Mouse (Mus musculus): ENCODE measurements around the gene Grik3.

Gene Grik3

DNA sequence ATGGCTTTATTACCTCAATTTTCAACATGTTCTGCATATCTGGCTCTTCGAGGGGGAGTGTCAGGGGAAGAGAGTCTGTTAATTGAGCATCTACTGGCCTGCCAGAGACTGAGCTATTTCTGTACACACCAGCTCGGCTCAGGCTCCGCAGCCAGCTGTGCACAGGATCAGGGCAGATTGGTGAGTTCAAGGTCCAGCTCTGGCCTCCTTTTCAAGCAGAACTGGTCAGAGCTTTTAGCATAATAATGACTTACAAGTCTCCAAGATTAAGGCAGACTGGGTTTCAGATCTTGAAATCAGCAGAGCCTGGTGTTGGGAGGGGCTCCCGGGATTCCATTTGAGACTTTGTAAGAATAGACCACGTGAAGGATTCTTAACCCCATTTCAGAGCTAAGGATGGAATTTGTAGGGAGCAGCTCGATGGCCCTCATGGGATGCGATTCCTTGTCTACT lies 55.3 kb downstream of the Grik3 start:
- no peak for DNase-seq (ENCODE audit: low spot score)

DNA sequence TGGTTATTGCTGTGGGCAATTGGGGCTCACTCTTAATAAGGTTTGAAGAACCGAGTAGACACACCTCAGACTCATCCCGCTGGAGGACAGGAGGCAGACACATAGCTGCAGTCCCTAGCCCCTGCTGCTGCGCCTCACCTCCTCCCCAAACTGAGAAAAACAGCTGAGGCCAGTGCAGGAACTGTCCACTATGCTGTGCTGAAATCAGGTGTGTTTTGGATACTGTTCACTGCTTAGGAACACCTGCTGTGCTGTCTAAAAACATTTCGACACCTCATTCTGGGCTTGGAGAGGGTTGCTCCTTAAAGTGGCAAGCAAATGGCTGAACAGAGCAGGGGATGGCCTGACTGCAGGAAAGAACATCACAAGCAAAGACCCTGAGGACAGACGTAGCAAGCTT lies 57.7 kb downstream of the Grik3 start:
- no peak for DNase-seq (ENCODE audit: low spot score)

DNA sequence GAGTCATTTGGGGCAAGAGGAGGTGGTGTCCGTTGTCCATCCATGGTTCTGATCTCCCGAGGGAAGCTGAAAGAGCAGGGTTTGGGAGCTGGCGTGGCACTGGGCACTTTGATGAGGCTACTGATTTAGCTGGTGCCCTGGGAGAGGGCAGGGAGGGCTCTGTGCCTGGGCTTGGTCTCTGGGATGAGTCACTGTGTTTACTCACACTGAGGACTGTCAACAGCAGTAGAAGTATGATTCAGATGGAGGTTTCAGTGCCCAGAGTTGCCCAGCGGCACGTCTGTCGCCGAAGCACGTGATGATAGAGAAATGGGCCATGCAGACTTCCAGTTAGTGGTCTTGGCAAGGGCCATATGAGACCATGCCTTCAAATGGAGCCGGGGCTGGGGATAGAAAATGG lies 63.3 kb downstream of the Grik3 start:
- no peak for DNase-seq (ENCODE audit: low spot score)

DNA sequence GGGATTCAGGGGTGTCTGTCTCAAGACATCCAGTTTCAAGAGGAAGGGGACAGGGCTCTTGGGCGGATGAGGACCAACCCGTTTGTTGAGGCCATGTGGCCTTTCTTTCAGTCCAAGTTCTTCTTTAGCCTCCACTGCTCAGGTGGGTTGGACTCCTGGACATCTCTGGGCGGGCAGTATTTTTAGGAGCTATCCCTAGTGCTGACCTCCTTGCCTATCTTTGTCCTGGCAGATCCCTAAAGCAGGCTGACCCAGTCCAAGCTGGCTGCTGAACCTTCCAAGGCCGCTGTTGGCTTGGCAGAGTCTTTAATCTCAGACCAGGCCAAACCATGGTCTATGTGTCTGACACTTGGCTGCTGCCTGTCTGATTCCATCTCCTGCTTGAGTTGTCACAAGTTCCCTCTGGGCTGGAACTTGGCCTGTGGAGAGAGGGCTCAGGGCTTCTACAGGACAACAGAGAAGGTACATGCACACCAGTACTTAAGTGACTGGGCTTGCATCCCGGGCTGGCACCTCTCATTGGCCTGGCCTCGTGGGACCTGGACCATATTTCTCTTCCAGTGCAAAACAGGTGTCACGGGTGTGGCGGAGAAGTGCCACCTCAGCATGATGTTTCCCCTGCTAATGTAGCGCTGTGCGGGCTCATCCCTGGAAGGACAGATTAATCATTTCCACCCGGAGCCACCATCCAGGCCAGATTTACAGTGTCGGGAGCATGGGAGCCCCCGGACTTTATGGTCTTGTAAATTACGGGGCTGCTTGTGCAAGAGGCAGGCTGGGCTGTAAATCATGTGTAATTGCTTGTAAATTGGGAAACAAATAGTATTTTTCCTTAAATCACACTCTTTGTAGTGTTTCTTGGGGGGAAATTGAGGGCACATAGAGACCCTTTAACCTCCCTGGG lies 66.2 kb downstream of the Grik3 start:
- DNase-seq (ENCODE audit: low spot score) = no peak

DNA sequence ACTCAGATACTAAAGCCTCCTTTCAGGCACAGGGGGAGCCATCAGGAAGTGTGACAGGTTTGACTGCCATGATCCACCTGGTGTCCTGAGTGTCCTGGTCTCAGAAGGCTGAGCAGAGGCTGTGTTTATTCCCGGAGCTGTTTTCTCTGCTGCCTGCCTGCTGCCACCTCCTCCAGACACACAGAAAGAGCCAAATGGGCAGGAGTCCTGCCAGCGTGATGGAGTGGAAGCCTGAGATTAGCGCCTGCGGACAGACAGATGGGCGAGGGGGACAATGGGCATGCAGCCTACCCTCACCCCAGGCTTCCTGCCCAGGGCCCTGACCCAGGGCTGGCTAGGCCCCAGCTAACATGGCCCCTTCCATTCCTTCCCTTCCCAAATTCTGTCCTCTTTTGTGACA lies 69.1 kb downstream of the Grik3 start:
- no peak for DNase-seq (ENCODE audit: low spot score)

DNA sequence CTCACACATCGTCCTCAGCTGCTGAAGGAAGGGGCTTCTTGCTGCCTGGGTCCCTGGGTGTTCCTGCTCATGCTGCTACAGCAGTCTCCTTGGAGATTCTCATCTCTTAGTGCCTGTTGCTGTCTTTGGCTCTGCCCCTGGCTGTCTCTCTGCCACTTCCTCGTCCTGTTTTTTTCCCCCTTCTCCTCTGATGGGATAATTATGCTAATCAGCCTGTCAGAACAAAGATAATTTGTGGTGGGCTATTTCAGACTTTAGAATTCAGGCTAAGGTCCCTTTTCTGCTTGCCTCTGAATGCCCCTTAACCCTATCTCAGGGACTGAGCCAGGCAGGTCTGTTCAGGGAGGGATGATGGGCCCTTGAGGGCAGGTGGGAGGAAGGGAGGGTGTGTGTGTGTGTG lies 70.3 kb downstream of the Grik3 start:
- no peak for DNase-seq (ENCODE audit: low spot score)

DNA sequence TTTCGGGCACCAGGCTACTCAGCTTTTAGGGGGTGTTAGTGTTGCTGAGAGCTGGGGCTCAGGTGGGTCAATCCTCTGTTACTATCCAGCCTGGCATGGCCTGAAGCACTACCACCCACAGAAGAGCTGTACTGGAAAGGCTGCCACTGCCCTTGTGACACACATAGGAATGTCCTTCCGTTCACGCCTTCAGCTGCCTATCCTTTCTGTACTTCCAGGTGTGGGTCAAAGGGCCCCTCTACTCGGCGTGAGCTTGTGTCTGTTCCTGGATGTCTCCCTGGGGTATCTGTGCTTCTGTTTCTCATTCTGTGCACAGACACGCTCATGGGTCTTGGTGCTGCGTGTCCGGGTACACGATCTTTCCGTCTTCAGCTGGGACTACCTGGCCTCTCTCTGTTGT lies 73.1 kb downstream of the Grik3 start:
- DNase-seq (ENCODE audit: low spot score) = no peak

DNA sequence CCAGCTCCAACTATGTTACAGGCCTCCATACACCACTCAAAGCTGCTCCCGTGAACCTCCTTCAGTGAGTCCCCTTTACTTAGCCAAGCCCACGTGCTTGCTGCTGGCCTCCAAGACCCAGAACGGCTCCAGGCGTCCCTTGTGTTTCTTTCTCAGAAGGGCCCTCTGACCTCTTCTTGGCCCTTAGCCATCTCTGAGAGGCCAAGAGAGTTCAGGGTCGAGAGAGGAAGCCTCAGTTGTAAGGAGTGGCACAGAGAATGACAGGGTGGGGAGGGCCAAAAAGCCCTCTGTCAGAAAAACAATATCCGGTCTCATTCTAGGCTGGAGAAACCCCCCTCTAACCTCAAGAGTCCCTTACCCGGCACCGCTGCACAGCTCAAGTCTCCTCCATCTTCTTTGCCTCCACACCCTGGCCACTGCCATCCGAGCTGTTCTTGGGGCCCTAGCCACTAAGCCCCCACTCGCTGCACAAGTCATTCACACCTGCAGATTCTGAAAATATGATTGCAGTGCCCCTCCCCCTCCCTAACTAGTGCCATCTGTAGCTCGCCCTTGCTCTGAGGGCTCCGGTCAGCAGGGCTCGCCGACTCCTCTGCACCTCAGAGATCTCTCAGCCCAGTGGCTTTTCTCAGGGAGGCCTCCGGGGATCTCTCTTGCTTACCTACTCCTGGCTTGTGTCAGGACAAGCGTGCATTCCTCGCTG lies 73.7 kb downstream of the Grik3 start:
- no peak for DNase-seq (ENCODE audit: low spot score)

DNA sequence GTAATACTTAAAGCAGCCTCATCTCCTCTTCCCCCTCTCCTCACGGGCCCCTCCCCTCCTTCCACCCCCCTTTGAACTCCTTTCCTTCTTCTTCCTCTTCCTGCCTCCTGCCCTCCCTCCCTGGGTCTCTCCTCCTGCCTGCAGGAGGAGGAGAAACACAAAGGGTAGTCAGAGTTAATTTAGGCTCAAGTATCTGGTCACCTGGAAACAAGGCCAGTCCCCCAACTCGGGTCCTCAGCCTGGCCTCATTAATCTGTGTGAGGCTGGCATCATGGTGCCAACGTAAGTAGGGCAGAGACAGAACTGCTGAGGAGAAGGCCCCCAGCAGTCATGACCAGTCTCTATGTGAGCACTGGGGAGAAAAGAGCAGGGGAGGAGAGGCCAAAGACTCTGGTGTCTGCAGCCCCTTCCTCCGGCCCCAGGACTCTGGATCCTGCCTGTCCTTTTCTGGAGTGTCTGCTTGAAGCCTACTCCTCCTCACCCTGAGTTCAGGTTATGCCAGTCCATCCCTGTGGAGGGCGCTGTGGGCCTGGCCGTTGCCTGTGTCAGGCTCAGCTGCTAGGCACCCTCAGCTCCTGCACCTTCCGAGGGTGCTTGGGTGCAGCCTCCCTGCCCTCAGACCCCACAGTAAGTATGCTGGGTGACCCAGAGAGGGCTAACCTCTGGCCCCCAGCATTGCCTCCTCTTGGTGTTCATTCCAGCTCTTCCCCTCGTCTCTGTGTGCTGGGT lies 75.4 kb downstream of the Grik3 start:
- DNase-seq (ENCODE audit: low spot score) = no peak

DNA sequence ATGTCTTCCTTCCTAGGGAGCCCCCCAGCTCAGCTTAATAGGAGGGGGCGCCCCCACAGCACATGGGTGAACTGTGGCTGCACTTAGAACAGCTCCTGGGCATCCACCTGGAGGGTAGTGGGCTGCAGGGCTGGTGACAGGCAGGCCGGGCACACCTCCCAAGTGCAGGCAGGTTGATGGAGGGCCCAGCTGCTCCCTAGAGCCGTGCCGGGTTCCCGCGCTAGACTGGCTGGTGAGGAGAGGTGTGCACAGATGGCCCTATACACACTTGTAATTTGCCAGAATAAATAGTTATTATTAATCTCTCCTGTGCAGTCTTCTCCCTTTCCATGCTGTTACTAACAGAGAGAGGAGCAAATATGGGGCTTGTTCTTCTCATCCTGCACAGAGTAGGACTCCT lies 77.7 kb downstream of the Grik3 start:
- no peak for DNase-seq (ENCODE audit: low spot score)

DNA sequence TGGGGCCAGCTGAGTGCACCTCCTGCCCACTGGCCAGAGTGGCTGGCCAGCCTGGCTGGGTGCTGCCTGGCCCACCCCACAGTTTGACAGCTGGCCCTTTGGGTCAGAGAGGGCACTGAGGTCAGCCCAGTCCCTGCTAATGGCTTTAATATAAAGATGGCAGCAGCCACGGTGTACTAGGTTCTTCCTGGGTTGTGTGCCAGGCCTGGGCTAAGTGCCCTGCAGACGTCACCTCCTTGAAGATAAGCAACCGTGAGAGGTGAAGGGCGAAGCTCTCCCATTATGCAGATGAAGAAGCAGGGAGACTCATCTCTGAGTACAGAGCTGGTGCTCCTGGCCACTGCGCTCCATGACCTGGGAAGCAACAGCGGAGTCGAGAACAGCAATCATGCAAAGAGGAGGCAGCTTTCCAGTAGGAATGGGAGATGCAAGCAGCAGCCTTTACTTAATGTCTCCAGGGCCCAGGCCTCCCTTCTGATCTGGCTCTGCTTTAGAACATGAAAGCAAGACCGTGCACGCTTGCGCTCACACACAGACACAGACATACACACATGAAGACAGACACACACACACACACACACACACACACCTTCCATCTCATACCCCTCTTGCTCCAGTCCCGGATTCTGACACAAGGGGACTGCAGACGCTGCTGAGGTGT lies 81.3 kb downstream of the Grik3 start:
- no peak for DNase-seq (ENCODE audit: low spot score)

DNA sequence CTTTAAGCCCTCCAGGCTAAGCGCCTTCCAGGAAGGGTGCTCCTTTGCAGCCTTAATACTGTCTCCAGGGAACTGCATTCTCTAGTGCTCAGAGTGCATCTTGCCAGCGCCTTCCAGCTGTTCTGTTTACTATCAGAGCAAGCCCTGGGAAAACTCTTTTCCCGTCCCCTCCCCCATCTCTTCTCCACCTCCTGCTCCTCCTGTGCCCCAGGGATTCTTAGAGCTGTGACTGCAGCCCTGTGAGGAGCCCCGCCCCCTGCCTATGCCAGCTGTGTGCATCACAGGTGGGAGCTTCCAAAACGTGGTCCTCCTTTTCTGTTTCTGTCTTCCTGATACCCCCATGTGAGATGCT lies 81.8 kb downstream of the Grik3 start:
- no peak for DNase-seq (ENCODE audit: low spot score)

DNA sequence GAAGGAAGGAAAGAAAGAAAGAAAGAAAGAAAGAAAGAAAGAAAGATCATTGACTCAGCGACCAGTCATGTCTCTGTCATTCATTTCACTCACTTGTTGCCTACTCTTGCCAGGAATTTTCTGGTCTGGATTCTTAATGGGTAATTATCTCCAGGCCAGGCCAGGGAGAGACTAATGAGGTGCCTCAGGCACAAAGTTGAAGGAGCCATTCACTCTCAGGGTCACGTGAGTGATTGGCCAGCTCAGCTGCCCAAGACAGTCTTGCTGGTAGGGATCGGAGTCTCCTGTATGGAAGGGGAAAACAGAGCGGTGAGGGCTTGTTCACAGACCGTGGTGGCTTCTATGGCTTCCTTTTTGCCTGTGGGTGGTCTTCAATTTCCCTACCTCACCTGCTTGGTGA lies 82.5 kb downstream of the Grik3 start:
- DNase-seq (ENCODE audit: low spot score) = no peak

DNA sequence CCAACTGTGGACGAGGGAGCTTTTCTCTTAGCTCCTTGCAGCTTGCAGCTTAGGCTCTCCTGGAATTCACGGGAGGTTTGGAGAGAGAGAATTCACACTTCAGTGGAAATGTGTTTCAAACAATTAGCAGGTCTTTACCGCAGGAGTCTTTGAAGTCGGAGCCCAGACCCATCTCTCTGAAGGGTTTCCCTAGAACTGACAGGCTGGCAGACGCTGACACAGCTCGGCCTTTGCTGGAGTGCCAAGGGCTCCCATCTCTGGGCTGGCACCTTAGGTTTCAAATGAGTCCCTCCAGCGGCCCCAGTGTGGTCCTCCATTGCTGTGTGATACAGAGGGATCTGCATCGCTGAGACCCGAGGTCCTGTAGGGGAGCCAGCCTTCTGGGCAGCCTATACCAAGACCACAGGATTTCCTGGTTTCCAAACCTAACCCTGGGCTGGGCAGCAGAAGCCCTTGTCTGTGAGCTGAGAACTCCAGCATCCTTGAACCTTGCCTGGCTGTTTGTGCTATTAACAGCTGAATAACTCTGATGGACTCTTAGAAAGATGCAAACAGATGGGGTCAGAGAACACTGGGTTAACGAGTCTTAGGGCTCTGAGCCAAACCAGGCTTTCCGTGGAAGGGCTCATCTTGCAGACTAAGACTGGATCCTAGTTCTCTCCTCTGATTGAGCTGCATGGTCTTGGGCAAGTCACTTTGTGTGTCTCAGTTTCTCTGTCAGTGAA lies 83.6 kb downstream of the Grik3 start:
- no peak for DNase-seq (ENCODE audit: low spot score)

DNA sequence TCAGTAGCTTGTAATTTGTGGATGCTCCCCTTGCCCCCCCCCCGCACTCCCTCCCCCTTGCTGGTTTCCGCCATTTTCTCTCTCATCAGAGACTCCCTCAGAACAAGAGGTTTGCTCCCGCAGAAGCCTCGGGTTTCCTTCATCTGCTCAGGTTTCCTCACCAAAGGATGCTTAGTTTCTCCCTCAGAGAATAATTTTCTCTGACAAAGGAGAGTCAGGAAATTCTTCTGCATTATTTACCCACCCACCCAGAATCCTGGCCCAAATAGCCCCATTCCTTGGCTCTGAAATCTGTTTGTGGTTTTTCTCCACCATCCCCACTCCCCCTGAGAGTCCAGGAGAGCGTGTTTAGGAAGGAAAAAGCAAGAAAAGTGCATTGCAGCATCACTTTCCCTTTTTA lies 89.8 kb downstream of the Grik3 start:
- DNase-seq (ENCODE audit: low spot score) = no peak

DNA sequence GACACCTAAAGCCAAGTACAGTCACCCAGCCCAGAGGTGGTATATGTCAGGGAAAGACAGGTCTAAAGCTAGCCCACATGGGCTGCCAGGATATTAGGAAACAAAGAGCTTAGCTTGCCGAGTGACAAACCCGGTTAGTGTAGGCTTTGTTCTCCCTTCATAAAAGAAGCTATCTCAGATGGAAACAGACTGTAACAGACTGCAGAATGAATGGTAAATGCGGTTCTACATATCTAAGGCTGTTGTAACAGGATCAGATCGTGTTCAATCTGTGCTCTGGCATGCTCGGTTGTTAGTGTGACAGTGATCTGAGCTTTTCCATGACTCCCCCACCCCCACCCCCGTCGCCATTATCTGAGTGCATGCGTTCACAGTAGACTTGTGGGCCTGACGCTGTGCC lies 92.8 kb downstream of the Grik3 start:
- no peak for DNase-seq (ENCODE audit: low spot score)

DNA sequence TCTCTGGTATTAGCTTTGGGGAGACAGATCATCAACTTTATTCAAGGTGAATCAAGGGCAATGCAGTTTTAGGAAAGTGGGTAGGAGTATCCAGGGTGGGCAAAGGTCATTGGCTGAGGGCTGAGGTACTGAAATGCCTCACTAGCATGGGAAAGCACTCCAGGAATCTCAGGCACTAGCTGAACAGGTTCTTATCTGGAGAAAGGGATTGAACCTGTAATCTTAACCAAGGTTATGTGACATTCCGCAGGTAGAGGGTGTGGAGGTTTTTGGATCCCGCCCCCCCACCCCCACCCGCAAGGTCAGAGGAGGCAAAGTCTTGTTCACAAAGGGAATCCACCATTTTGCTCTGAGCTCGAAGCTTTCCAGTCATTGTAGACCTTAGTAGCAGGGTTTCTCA lies 93.4 kb downstream of the Grik3 start:
- no peak for DNase-seq (ENCODE audit: low spot score)

DNA sequence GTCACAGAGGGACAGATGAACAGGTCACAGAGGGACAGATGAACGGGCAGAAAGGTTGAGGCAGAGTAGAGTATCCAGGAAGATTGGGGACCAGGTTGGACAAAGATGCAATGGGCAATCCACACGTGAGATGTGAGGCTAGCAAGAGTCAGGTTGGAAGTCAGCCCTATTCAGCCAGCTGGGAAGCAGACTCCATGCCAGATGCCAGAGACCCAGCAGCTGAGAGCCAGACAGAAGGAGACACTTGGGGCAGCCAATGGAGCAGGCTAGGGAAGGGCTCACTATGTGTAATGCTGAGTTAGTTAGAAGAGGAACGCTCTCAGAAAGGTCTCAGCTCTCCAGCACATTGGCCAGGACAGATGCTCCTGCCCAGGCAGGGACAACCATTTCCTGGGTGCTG lies 94.2 kb downstream of the Grik3 start:
- DNase-seq (ENCODE audit: low spot score) = no peak

DNA sequence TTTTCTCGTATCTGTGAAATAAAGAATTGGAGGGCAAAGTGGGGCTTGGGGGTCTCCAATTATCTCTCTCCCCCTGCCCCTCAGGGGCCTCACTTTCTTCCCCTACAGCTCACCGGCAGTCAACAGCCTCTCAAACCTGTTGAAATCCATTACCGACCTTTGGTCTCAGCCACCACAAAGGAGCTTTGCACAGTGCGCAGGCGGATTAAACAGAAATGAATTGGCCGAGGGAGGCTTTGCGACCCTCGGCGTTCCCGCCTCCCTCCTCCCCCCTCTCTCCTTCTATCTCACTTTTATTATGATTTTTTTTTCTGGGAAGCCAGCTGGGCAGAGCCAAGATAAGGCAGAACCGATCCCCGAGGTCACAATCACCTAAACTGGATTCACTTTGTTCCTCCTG lies 97.1 kb downstream of the Grik3 start:
- no peak for DNase-seq (ENCODE audit: low spot score)

DNA sequence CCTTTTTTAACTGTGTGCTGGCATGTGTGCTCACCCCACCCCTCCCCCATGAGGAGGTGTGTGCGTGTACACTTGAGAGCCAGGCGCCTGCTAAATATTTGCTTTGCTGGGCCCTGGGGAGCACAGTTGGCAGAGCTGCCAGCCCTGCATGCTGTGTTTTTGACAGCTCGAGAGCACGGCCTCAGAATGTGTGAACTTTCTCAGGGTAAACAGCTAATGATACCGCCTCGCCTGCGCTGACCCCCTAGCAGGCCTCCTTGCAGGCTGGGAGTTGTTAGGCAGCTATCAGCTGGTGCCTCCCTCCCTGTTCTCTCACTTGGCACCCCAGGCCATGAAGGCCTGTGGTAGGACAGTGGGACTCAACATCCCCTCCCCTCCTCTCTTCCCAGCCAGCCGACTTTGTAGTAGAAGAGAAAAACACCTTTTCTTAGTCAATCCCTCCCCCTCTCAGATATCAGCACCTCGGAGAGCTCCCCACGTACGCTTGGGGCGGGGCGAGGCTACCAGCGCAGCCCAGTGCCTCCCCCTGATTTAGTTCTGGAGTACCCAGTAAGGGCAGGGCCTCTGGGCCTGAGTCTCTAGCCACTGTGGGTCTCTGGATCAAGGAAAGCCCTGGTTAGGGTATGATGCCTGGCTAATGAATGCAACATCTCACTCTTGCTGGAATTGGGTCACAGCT lies 99.9 kb downstream of the Grik3 start:
- peak; percentile 11 for DNase-seq (ENCODE audit: low spot score)

DNA sequence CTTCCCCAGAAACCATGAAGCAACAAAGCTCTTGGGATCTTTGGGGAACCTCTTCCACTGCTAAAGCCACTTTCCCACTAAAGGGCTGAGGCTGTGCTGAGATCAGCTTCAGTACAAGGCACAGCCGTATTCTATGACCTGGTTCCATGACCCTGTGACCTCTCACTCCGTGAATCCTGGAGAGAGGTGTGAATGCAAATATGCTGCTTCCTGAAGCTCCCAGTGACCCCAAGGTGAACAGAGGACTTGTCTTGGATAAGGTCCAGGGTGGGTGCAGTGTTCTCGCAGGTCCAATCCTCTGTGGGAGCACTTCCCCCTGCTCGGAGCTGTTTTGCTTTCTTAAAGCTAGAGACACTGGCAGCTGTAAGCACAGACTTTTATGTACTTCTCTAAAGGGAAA lies 102.2 kb downstream of the Grik3 start:
- DNase-seq (ENCODE audit: low spot score) = no peak

Data from c-Kit-positive CD71-positive TER-119-positive erythroid progenitor cells, embryonic 14.5 days (primary cell).